Mouse (Mus musculus) hindbrain, embryonic 11.5 days (tissue): ENCODE measurements around the gene Atp2b2. TPM values are rescaled to one million over a fixed set of nuclear protein-coding genes. Genes with fewer than 3 reads are reported as not detected.

Source experiments
- ATAC-seq: fragments of 200-750 bp; cut with Nextera tagmentation; 2 replicates; pipeline ENCODE4 v1.8.0; 2017; ENCODE audit warnings: mild to moderate bottlenecking, moderate TSS enrichment, moderate library complexity; ENCODE audit not compliant: low FRiP score
- DNase-seq: peaks from one replicate; pipeline ENCODE4 v3.0.0-alpha.2; 2015; ENCODE audit warnings: low spot score
- H3K27ac ChIP-seq: fragments of 300-500 bp; sonication (generic); 2 replicates; pipeline ENCODE4 v1.5.1; 2014; ENCODE audit warnings: mild to moderate bottlenecking, low read depth, low read length
- H3K27me3 ChIP-seq: fragments of 300-500 bp; sonication (generic); 2 replicates; pipeline ENCODE4 v1.6.1; 2014; ENCODE audit warnings: mild to moderate bottlenecking, low read length, moderate library complexity, mixed read lengths; ENCODE audit not compliant: control insufficient read depth, insufficient read depth
- H3K36me3 ChIP-seq: fragments of 300-500 bp; sonication (generic); 2 replicates; pipeline ENCODE4 v1.6.1; 2014; ENCODE audit warnings: mild to moderate bottlenecking, low read length, moderate library complexity, mixed read lengths; ENCODE audit not compliant: control insufficient read depth, insufficient read depth
- H3K4me1 ChIP-seq: fragments of 300-500 bp; sonication (generic); replicated peaks from 2 replicates; pipeline ENCODE4 v1.6.1; 2014; ENCODE audit warnings: low read length, mixed read lengths; ENCODE audit not compliant: control insufficient read depth, insufficient read depth
- H3K4me2 ChIP-seq: fragments of 300-500 bp; sonication (generic); replicated peaks from 2 replicates; pipeline ENCODE4 v1.6.1; 2014; ENCODE audit warnings: mild to moderate bottlenecking, low read depth, low read length
- H3K4me3 ChIP-seq: fragments of 300-500 bp; sonication (generic); 2 replicates; pipeline ENCODE4 v1.5.1; 2014; ENCODE audit warnings: low read depth, low read length
- H3K9ac ChIP-seq: fragments of 300-500 bp; sonication (generic); 2 replicates; pipeline ENCODE4 v1.6.1; 2014; ENCODE audit warnings: low read depth, low read length
- H3K9me3 ChIP-seq: fragments of 300-500 bp; sonication (generic); 2 replicates; pipeline ENCODE4 v1.6.1; 2016; ENCODE audit warnings: low read length; ENCODE audit not compliant: control insufficient read depth
- WGBS: fragments of 180-500 bp; shearing (Covaris S2); extraction: QIAGEN DNeasy Blood & Tissue Kit; methylation state at CpG from one replicate; pipeline ENCODE4 v1.1.7; 2014; 5-methylcytosine and 5-hydroxymethylcytosine counted together
- polyA plus RNA-seq: library from polyadenylated mRNA; unstranded; fragments of >200 nt; fragmentation: Nextera tagmentation; extraction: Ambion mirVana; gene quantifications from 2 replicates; pipeline ENCODE4 v1.2.1, GENCODE M21; 2014

The Atp2b2 gene
- polyA plus RNA-seq, 1 experiment from 2014 or later: 5.2 TPM

GRCm38 (mm10) chr6:113875201-113875600 is 167.2 kb downstream of the Atp2b2 start:
- no peaks in the 10 kb centered on the region for H3K27me3 ChIP-seq
- no peak overlapping the region for H3K27ac ChIP-seq
- WGBS: 91% methylated on average over 2 of the region's 2 CpGs
- no peaks in the 10 kb centered on the region for H3K9me3 ChIP-seq
- no peak for DNase-seq
- H3K4me2 ChIP-seq: no peak overlapping the region
- H3K4me1 ChIP-seq: no peaks in the 10 kb centered on the region
- no peak overlapping the region for H3K4me3 ChIP-seq
- no peaks in the 10 kb centered on the region for H3K36me3 ChIP-seq
- H3K9ac ChIP-seq: no peak overlapping the region
- ATAC-seq: no peak

GRCm38 (mm10) chr6:113872654-113873053 is 169.8 kb downstream of the Atp2b2 start:
- Histone ChIP-seq H3K4me2 (no peak overlapping the region), H3K4me3 (no peak overlapping the region), H3K9me3 (no peaks in the 10 kb centered on the region), H3K36me3 (no peaks in the 10 kb centered on the region), H3K27ac (no peak overlapping the region), H3K4me1 (no peaks in the 10 kb centered on the region), H3K9ac (no peak overlapping the region), H3K27me3 (no peaks in the 10 kb centered on the region)
- ATAC-seq (no peak), DNase-seq (no peak)
- 63% methylated on average over 7 of the region's 7 CpGs for WGBS

GRCm38 (mm10) chr6:113870775-113871174 is 171.6 kb downstream of the Atp2b2 start:
- WGBS: 78% methylated on average over 9 of the region's 9 CpGs
- H3K4me3 ChIP-seq: no peak overlapping the region
- no peaks in the 10 kb centered on the region for H3K27me3 ChIP-seq
- DNase-seq: no peak
- no peak overlapping the region for H3K4me2 ChIP-seq
- no peaks in the 10 kb centered on the region for H3K9me3 ChIP-seq
- ATAC-seq: no peak
- H3K9ac ChIP-seq: no peak overlapping the region
- no peak overlapping the region for H3K27ac ChIP-seq
- H3K4me1 ChIP-seq: no peaks in the 10 kb centered on the region
- no peaks in the 10 kb centered on the region for H3K36me3 ChIP-seq

- no peak for DNase-seq
- no peaks in the 10 kb centered on the region for H3K4me1 ChIP-seq
- H3K4me3 ChIP-seq: no peak overlapping the region
- H3K36me3 ChIP-seq: no peaks in the 10 kb centered on the region
- no peak overlapping the region for H3K27ac ChIP-seq
- H3K27me3 ChIP-seq: no peaks in the 10 kb centered on the region
- no peak for ATAC-seq
- H3K9ac ChIP-seq: no peak overlapping the region
- H3K9me3 ChIP-seq: no peaks in the 10 kb centered on the region
- no peak overlapping the region for H3K4me2 ChIP-seq
- 82% methylated on average over 6 of the region's 6 CpGs for WGBS
Measured at GRCm38 (mm10) chr6:113868552-113868951, 173.9 kb downstream of the Atp2b2 start.

- no peaks in the 10 kb centered on the region for H3K36me3 ChIP-seq
- no peak overlapping the region for H3K4me2 ChIP-seq
- no peaks in the 10 kb centered on the region for H3K9me3 ChIP-seq
- DNase-seq: no peak
- no peak overlapping the region for H3K27ac ChIP-seq
- no peak overlapping the region for H3K9ac ChIP-seq
- no peak overlapping the region for H3K4me3 ChIP-seq
- no peak for ATAC-seq
- H3K27me3 ChIP-seq: no peaks in the 10 kb centered on the region
- no peaks in the 10 kb centered on the region for H3K4me1 ChIP-seq
- WGBS: 77% methylated on average over 7 of the region's 7 CpGs
Measured at GRCm38 (mm10) chr6:113865699-113866098, 176.7 kb downstream of the Atp2b2 start.

GRCm38 (mm10) chr6:113864812-113865211 is 177.6 kb downstream of the Atp2b2 start:
- H3K9me3 ChIP-seq: no peaks in the 10 kb centered on the region
- H3K27me3 ChIP-seq: no peaks in the 10 kb centered on the region
- no peak overlapping the region for H3K4me2 ChIP-seq
- H3K4me1 ChIP-seq: no peaks in the 10 kb centered on the region
- H3K4me3 ChIP-seq: no peak overlapping the region
- H3K9ac ChIP-seq: no peak overlapping the region
- no peaks in the 10 kb centered on the region for H3K36me3 ChIP-seq
- no peak for ATAC-seq
- no peak overlapping the region for H3K27ac ChIP-seq
- DNase-seq: no peak
- WGBS: 79% methylated on average over 6 of the region's 8 CpGs

GRCm38 (mm10) chr6:113862955-113863354 is 179.5 kb downstream of the Atp2b2 start:
- Histone ChIP-seq H3K9ac (no peak overlapping the region), H3K36me3 (no peaks in the 10 kb centered on the region), H3K4me3 (no peak overlapping the region), H3K4me1 (no peaks in the 10 kb centered on the region), H3K4me2 (no peak overlapping the region), H3K9me3 (no peaks in the 10 kb centered on the region), H3K27ac (no peak overlapping the region), H3K27me3 (no peaks in the 10 kb centered on the region)
- 80% methylated on average over 4 of the region's 4 CpGs for WGBS
- DNase-seq (no peak), ATAC-seq (no peak)

GRCm38 (mm10) chr6:113861938-113862337 is 180.5 kb downstream of the Atp2b2 start:
- Histone ChIP-seq H3K9me3 (no peaks in the 10 kb centered on the region), H3K9ac (no peak overlapping the region), H3K4me1 (no peaks in the 10 kb centered on the region), H3K27ac (no peak overlapping the region), H3K4me3 (no peak overlapping the region), H3K27me3 (no peaks in the 10 kb centered on the region), H3K4me2 (no peak overlapping the region), H3K36me3 (no peaks in the 10 kb centered on the region)
- DNase-seq (no peak), ATAC-seq (no peak)
- WGBS: 90% methylated on average over 3 of the region's 3 CpGs

GRCm38 (mm10) chr6:113861375-113861770 is 181.0 kb downstream of the Atp2b2 start:
- 83% methylated on average over 4 of the region's 4 CpGs for WGBS
- H3K4me3 ChIP-seq: no peak overlapping the region
- ATAC-seq (no peak), DNase-seq (no peak)
- H3K9me3 ChIP-seq: no peaks in the 10 kb centered on the region
- H3K4me1 ChIP-seq: no peaks in the 10 kb centered on the region
- H3K4me2 ChIP-seq: no peak overlapping the region
- H3K9ac ChIP-seq: no peak overlapping the region
- 0 out of 2 replicates have a peak overlapping the region, but pooled peaks have one; percentile 36 for H3K27ac ChIP-seq
- H3K36me3 ChIP-seq: no peaks in the 10 kb centered on the region
- H3K27me3 ChIP-seq: no peaks in the 10 kb centered on the region
